Mouse (Mus musculus) megakaryocyte, adult 5-6 weeks (primary cell): ENCODE results near the gene Dars. TPM values are rescaled to one million over a fixed set of nuclear protein-coding genes. Genes with fewer than 3 reads are reported as not detected.

ENCODE experiments used
- ATAC-seq: 2 replicates; pipeline ENCODE4 v1.8.0; 2016; ENCODE audit warnings: mild to moderate bottlenecking, inconsistent platforms; ENCODE audit not compliant: poor library complexity, severe bottlenecking
- total RNA-seq, 2 experiments: library from RNA; stranded (forward) in 1 of 2; stranded (reverse) in 1 of 2; fragments of 153-499, 151-499 nt in 1 of 2; fragments of 221-1000, 200-1000 nt in 1 of 2; gene quantifications; 2 replicates each; pipeline versions ENCODE4 v1.2.3 to v1.2.4; 2015 to 2017

Gene Dars
- total RNA-seq (2015) = 101 and 106 TPM in 2 replicates
- total RNA-seq (2017) = 149 and 150 TPM in 2 replicates

DNA sequence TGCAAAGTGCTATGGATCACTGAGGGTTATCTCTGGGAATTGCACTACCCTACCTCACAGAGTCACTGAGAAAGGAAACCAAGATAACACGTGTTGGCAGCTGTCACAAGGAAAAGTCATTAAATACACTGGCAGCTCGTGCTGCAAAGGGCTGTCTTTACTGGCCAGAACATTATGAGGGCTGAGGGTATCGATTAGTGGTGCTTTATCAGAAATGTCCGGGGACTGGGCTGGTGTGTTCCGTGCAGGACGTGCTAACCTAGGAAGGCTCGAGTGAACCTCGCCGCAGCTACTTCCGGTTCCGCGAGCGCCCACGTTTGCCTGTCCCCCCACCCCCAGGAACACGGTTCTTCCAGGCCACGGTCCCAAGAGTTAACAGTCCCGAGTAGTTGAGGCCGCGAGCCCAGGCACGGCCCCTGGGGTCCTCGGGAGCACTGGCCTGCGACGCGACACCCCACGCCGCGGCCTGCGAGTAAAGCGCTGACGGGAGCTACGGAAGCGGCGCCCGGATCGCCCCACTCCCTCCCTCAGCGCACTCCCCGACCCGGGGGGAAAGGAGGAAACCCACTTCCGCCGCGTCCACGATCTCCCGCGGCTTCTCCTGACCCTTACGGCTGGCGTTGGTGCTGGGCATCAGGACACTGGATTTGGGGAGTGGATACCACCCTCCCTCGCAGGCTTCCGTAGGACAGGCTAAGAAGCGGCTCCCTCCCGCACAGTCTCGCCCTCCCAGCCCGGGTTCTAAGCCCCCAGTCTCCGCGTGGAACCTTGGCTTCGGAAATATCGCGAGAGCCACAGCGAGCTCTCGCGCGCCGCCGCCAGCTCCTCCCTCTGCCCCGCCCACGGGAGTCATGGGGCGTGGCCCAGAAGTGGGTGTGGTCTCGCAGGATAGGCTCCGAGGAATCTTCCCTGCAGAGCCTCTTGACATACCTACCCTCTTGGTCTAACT lies at the start of gene Dars:
TSS of gene Dars (minus strand) at position 785 of the 949 bp plus-strand sequence.
- peak; percentile 94 for ATAC-seq

DNA sequence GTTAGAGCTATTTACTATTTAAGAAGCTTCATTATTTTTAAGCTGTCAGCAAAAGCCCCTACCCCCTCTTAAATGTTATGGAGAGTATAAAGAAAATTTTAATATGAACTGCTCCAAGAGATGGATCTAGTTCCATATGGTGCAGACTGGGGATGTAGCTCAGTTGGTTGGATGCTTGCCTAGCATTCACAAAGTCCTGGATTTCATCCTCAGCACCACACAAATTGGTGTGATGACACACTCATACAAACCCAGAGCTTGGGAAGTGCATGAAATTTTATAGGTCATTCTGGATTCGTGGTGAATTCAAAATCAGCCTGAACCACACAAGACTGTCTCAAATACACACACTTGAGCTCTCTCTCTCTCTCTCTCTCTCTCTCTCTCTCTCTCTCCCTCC lies 49.7 kb upstream of the Dars start:
- ATAC-seq = no peak

DNA sequence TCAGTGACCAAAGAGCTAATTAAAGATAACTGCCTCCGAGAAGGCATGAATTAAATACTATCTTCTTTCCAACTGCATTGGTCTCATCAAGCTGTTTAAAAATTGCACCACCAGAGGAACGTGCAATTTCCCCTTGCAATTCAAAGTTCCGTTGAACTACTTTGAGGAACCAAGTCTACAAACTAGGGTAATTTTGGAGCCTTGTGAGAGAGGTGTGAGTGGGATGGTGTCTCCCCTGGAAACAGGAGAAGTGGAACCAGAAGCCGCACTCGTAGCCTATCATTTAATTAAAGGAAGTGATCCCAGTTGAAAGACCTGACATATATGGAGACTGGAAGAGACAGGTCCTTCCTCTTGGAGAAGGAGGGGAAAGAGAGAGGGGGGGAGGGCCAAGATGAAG lies 46.3 kb upstream of the Dars start:
- ATAC-seq = peak; percentile 80

DNA sequence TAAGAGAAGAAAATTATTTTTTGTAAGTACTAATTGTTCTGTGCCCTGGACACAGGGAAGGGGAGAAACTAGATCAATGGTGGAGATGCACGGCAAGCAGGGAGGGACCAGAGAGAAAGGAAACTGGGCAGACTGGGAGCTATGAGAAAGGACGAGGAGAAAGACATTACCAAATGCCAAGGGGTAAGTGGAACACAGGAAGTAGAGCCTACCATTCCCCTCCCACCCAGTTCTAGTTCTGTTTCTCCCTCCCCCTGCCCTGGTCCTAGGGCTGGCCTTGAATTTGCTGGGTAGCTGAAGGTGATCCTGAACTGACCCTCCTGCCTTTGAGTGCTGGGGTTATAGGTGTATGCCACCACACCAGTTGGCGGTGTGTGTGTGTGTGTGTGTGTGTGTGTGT lies 45.2 kb upstream of the Dars start:
- ATAC-seq = peak; percentile 37

DNA sequence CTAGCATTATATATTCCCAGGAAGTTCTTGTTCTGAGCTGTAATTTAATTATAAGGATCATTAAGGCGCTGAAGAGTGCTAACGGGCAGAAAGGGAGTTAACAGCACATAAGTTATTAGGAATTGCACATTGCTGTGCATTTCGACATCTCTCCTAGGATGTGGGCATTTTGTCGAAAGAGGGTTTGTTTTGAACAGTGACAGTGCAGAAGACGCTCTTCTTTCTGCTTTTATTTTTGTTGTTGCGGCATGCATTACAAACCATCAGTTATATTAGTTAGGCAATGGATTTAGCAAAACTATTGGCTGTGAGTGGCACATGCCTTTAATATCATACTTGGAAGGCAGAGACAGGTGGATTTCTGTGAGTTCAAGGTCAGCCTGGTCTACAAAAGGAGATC lies 43.6 kb upstream of the Dars start:
- peak; percentile 66 for ATAC-seq

DNA sequence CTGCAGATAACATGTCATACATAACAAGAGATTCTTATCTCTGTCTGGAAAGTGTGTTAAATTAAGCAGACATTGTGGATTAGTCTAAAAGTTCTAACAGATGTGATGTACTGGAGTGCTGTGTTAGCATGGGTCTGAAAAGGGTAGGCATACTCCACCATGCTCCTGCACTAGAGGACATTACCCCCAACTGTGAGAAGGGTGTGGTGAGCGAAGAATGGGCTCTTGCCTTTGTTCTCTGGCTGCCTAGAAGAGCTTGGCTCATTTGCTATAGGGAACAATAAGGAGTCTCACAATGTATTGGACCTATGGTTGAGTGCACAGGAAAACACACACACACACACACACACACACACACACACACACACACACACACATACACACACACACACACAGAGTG lies 42.3 kb upstream of the Dars start:
- no peak for ATAC-seq

DNA sequence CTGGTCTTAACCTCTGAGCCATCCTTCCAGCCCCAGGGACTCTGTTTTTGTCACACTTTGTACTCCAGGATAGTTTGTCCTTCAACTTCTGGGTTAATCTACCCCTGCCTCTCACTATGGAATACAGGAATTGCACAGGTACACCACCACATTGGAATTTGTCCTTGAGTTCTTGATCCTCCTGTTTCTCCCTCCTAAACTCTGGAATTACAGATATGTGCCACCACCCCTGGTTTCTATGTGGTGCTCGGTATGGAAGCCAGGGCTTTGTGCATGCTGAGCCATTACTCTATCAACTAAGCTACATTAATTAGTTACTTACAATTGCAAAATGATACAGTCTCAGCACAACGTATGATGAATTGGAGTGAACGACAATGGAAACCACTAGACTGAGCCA lies 41.8 kb upstream of the Dars start:
- no peak for ATAC-seq

DNA sequence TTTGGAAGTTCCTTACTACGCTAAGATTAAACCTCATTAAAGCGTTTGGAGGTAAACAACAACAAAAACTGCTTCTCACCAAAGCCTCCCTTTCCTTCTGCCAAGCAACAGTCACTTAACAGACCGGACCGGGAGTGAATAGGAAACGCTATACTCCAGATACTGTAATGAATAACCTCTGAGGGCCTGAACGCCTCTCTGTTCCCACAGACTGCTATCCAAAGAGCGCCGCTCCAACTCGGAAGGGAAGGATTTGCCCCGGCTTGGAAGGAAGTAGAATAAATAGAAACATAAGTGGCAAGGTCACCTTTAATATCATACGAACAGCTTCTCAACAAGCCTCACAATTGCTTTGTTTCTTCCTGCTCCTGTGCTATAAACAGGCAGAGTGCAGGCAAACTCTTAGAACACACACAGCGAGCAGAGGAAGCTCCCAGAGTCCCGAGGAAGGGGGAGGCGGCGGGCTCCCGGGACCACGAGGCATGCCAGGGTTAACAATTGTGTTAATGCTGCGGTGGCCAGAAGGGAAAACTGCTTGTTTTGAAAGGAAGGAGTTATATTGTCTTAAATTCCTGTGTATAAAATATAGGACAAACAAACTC lies 39.8 kb upstream of the Dars start:
- ATAC-seq = no peak

DNA sequence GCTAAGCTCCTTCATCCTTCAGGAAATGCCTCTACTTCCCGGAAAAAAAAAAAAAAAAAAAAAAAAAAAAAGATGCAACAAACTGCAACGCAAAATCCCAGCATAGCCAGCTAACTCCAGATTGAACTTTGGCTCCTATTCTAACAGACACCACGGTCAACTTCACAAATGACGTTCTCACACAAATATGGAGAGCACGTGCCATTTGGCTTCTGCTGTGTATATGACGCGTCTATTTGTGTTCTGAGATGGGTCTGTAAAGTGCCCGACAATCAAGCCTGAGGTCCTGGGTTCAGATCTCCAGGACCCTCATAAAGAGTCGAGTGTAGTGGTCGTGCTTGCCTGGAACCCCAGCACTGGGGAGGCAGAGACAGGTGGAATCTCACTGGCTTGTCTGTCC lies 39.1 kb upstream of the Dars start:
- no peak for ATAC-seq

DNA sequence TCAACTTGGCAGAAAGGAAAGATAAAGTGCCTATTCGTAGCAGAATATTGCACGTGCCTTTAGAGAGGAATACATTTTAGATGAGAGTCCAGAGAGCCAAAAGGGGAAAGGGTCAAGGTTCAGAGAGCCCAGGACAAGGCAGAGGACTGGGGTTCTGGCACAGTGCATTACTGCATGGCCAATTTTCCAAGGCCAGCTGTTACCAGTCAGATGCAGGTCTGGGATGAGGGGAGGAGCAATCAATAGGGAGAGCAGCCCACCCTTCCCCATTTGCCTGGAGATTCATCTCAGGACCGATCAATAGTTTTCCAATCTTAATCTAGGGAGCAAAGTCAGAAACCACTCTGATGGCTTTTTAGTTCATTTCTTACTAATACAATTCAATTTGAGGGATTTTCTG lies 35.0 kb upstream of the Dars start:
- ATAC-seq = no peak

DNA sequence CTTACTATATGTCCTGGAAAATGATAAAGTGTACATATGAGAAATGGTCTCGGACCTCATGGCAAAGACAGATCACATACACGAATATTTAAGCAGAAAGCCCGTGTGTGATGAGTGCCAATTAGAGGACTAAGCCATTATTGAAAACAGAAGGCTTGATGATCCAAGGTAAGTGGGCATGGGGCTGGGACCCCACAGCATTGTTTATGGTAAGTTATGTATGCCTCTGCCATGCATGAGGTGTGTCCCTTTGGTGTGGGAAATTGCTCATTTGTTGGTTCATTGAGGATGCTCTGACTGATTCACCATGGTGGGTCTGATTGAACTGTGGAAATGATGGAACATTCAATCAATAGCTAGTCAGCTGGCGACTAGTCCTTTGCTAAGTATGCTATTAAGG lies 34.0 kb upstream of the Dars start:
- no peak for ATAC-seq

DNA sequence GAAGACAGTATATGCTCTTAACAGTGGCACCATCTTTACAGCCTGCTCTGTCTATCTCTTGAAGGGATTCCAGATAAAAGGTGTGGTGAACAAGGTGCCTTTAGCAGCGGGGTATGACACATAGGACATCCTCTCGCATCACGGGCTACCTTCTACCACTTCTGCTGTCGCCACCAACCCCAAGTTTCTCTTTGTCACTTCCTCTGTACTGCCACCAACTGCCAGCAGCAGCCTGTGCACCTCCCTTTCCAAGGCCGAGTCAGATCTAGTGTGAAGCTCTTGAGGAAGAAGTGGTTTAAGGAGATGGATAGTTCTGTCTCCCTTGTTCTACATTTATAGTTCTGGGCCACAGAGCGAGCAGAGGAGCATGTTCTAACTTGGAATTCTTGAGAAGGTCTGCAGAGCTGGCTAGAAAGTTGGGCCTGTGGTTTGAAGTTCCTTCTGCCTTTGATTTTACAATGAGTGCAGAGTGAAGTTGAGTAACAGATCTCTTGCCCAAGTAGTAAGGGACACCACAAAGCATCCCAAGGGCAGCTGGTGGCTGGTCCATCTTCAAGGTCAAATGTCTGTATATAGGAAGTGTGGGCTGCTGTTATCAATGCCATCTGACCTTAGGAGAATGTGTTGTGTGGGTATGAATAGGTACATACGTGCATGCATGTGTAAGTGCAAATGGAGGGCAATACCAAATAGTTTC lies 30.2 kb upstream of the Dars start:
- ATAC-seq = peak; percentile 92

DNA sequence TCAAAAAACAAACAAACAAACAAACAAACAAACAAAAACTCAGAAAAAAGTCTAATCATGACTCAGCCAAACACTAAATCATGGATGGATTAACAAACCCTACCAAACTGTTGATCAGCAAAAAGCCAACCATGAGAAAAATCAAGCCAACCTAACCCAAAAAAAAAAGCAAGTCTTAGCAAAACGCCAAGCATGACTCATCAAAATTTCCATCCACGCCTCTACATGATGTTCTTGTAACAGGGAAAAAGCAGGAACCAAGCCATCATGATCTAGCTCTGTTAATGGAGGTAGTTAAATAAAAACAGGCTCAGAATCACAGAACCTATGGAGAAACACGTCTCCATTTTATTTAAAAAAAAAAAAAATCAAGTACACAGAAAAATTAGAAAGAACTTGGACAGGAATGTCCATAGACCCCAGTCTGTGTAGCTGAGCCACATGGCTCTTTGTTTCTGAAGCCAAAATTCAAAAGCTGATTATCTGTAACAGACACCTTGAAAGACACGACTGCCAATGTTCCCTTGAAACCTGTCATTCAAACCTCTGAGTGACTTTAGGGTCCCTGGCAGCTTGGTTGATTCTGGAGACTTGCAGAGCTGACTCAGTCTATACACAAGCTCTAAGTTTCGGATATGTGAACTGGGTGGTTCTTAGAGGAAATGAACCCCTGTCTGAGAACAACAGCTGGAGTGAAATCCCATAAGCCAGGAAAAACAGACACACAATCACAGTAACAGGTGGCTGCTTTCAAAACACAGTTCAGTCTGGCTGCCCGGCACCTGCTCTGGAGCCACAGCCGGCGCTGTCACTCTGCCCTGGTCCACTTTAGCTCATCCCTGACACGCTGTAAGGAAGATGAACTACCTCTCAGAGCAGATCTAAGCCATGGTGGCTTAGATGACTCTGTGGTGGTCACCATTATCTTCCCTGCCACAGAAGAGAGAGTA lies 27.0 kb upstream of the Dars start:
- no peak for ATAC-seq

DNA sequence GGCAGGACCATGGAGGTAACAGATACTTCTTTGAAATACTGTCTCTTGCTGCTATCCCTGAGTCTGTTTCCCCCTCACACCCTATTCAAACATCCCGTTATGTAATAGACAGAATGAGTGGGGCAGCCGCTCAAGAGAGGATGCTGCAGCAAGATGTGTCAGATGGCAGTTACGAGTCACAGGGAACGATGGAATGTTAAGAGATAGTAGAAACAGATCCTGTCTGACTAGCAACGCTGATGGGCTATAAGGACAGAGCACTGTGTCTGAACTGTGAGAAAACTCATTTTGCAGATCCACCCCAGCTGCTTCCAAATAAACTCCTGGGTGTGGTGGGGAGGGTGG lies 23.9 kb upstream of the Dars start:
- ATAC-seq = no peak

DNA sequence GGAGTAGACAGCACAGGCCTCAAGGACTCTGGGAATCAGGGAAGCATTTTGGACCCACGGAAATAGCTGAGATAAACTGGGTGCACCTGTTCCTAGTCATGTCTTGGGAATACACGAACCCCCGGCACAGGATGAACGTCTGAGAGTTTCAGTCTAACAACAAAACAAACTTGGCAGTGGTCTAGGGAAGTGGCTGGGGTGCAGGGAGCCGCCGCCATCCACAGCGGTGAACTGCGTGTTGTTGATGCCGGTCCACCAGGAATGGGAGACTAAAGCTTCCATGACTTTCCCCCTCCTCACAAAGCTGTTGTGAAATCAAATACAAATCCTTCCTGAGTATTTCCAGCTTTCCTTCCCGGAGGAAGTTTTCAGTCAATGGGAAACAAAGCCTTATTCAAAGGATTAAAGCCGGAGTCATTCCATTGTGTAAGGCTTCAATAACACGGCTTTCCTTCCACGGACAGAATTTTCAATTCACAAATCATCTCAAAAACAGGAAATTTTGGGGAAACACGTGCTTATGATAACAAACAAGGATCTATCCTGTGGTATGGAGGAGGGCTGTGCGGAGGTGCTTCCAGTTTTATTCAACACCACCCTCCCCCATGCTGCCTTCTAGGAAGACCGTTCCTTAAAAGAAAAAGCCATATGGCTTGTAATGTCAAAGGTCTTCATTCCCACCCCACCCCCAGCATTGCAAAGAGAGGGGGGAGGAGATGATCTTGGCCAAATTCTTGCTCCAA lies 23.4 kb upstream of the Dars start:
- no peak for ATAC-seq

DNA sequence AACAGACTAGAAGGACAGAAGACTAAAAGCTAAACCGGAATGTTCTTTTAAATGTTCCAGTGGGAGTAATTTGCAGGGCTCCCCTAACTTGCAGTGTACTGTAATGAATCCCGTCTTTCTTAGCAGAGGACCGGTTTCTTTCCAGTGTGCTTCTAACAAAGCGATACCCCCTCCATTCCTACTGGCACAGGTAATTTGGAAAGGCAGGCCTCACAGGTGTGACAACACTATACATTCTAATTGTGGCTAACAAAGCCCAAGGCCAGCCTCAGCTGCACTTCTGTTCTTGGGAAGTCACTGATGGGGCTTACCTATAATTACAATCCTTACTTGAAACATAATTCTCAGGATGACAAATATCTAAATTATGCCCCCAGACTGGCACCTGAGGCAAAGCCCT lies 22.4 kb upstream of the Dars start:
- no peak for ATAC-seq

DNA sequence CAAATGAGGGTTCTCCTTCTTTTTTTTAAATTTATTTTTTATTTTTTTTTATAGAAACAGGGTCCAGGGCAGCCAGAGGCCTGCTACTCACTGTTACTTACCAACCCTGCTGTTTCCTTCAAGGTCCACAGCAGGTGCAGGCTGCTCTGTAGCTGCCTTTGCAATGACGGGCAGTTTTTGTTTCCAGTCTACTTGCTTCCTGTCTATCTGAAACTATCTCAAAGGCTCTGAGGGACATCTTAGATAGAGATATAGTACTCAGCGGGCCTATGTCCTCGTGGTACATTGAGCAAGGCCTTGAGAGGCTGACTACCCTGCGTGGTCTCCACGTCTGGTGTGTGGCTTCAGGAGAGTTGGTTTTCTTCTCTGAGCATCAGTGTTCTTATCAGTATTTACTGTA lies 21.4 kb upstream of the Dars start:
- peak; percentile 48 for ATAC-seq

DNA sequence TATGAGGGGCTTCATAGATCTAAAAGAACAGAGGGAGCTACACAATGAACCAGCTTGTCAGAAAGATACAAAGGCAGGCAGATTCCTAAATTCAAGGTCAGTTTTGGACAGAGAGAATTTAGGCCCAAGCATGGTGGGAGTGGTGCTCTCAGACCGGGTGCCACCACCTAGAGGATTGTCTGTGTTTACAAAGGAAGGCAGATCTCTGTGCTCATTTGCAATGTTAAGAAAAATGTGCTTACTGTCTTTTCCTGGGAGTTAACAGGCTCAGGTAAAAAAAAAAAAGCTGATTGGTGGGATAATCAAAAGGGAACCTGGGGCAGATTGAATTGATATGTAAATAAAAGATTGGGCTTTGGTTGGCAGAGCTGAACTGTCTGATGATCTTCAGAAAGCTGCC lies 20.1 kb upstream of the Dars start:
- ATAC-seq = no peak

DNA sequence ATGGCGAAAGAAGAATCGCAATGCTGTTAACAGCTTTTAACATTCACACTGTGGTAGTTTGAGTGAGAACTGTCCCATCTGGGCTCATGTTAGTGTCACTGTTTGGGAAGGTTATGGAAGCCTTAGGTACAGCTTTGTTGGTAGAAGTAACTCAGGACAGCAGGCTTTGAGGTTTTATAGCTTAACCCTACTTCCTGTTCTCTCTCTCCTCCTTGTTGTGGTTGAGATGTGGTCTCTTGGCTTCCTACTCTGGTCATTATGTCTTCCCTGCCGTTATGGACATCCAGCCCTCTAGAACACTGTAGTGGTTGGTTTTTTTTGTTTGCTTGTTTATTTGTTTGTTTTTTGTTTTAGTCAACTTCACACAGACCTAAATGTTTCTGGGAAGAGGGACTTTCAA lies 18.8 kb upstream of the Dars start:
- peak; percentile 95 for ATAC-seq

DNA sequence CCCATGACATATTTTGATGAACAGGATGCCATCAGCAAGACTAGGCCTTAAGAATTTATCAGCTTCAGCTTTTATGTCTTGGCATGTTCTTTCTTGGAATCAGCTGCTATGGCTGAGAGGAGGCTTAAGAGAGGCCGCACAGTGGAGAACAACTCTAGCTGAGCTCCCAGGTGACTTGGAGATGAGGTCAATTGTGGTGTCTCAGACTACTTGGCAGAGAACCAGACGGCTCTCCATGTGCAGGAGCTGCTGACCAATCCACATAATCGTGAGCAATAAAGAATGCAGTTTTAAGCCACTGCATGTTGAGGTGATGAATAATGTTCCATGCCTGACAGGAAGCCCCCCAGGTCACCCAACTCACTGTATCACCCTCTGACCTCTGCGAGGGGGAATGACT lies 18.4 kb upstream of the Dars start:
- ATAC-seq = no peak
